Mouse (Mus musculus) kidney, postnatal 0 days (tissue): ENCODE measurements around the gene Gad1. TPM values are rescaled to one million over a fixed set of nuclear protein-coding genes. Genes with fewer than 3 reads are reported as not detected.

Experiments used
- ATAC-seq: fragments of 200-750 bp; cut with Nextera tagmentation; replicated peaks from 2 replicates; pipeline ENCODE4 v1.8.0; 2017; ENCODE audit warnings: low read depth, moderate number of reproducible peaks, moderate TSS enrichment, moderate library complexity; ENCODE audit not compliant: low FRiP score
- DNase-seq: peaks from one replicate; pipeline ENCODE4 v3.0.0-alpha.2; 2016; ENCODE audit warnings: low spot score
- H3K27ac ChIP-seq: fragments of 300-500 bp; sonication (generic); 2 replicates; pipeline ENCODE4 v1.5.1; 2014; ENCODE audit warnings: mild to moderate bottlenecking
- H3K27me3 ChIP-seq: fragments of 300-500 bp; sonication (generic); 2 replicates; pipeline ENCODE4 v1.6.1; 2014; ENCODE audit warnings: low read length, mixed read lengths; ENCODE audit not compliant: insufficient read depth
- H3K36me3 ChIP-seq: fragments of 300-500 bp; sonication (generic); 2 replicates; pipeline ENCODE4 v1.6.1; 2014; ENCODE audit warnings: low read length, mixed read lengths; ENCODE audit not compliant: insufficient read depth
- H3K4me1 ChIP-seq: fragments of 300-500 bp; sonication (generic); replicated peaks from 2 replicates; pipeline ENCODE4 v1.6.1; 2014; ENCODE audit warnings: antibody characterized with exemption, low read length, mixed read lengths; ENCODE audit not compliant: insufficient read depth
- H3K4me2 ChIP-seq: fragments of 300-500 bp; sonication (generic); 2 replicates; pipeline ENCODE4 v1.6.1; 2014; ENCODE audit warnings: mild to moderate bottlenecking, low read length, moderate library complexity, mixed read lengths
- H3K4me3 ChIP-seq: fragments of 300-500 bp; sonication (generic); replicated peaks from 2 replicates; pipeline ENCODE4 v1.5.1; 2014; ENCODE audit warnings: low read depth, low read length
- H3K9ac ChIP-seq: fragments of 300-500 bp; sonication (generic); 2 replicates; pipeline ENCODE4 v1.6.1; 2014; ENCODE audit warnings: low read depth, low read length
- H3K9me3 ChIP-seq: fragments of 300-500 bp; sonication (generic); replicated peaks from 2 replicates; pipeline ENCODE4 v1.6.1; 2016; ENCODE audit warnings: low read length, inconsistent platforms, mixed read lengths
- CTCF ChIP-seq: IDR thresholded peaks from 2 replicates; pipeline ENCODE4 v1.5.1; 2016; ENCODE audit warnings: antibody characterized with exemption, low read depth, mild to moderate bottlenecking, moderate library complexity
- WGBS: fragments of 180-500 bp; shearing (Covaris S2); extraction: QIAGEN DNeasy Blood & Tissue Kit; methylation state at CpG from one replicate; pipeline ENCODE4 v1.1.7; 2014; 5-methylcytosine and 5-hydroxymethylcytosine counted together
- polyA plus RNA-seq: library from polyadenylated mRNA; unstranded; fragments of >200 nt; fragmentation: Nextera tagmentation; extraction: Ambion mirVana; gene quantifications from 2 replicates; pipeline ENCODE4 v1.2.1, GENCODE M21; 2015

The Gad1 gene
- polyA plus RNA-seq, 1 experiment from 2014 or later: 0.25 TPM

DNA sequence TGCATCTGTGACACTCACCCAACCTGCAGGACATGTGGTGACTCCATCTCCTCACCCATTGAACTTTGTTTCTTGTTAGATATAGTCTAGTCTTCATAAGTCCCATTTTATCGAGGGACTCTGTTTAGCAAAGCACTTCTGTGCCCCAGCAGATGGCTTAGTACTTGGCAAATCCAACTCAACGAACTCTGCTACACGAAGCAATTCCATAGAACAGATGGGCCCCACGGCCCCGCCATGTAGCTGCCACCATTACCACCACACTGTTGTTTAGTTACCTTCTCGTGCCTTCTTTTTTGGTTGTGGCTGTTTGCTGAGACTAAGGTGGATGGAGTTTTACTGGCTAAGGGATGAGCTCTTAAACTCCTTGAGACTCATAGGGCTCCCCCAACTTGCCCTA lies 35.3 kb downstream of the Gad1 start:
- WGBS: 91% methylated on average over 6 of the region's 6 CpGs
- TF ChIP-seq CTCF: no peak
- no peak for ATAC-seq
- Histone ChIP-seq H3K9me3 (no peaks in the 10 kb centered on the region), H3K4me1 (no peaks in the 10 kb centered on the region), H3K4me3 (no peak overlapping the region), H3K9ac (no peak overlapping the region), H3K27me3 (no peaks in the 10 kb centered on the region), H3K27ac (no peak overlapping the region), H3K36me3 (no peaks in the 10 kb centered on the region), H3K4me2 (no peak overlapping the region)
- DNase-seq: no peak

- H3K27me3 ChIP-seq: no peaks in the 10 kb centered on the region
- H3K36me3 ChIP-seq: no peaks in the 10 kb centered on the region
- H3K9ac ChIP-seq: no peak overlapping the region
- no peak for ATAC-seq
- TF ChIP-seq CTCF: no peak
- no peak overlapping the region for H3K4me3 ChIP-seq
- no peak for DNase-seq
- H3K4me1 ChIP-seq: no peaks in the 10 kb centered on the region
- 79% methylated on average over 6 of the region's 6 CpGs for WGBS
- no peak overlapping the region for H3K27ac ChIP-seq
- no peaks in the 10 kb centered on the region for H3K9me3 ChIP-seq
- no peak overlapping the region for H3K4me2 ChIP-seq
Measured at GRCm38 (mm10) chr2:70592432-70592831, 39.6 kb downstream of the Gad1 start.

DNA sequence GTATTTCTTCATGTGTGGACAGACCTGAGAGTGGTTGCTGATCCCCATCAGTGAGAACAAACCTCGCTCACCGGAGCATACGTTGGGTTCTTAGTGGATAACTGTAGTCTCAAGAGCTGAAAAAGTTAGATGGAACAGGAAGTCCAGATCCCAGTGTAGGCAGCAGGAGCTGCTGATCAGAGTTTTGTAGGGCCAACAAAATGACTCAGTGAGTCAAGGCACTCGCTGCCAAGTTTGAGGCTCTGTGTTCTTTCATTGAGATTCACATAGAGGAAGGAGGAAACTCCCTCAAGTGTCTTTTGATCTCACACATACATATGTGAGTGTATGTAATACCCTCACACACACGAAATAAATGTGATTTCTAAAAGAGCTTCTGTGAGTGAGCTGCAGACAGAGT lies 40.8 kb downstream of the Gad1 start:
- Histone ChIP-seq H3K4me3 (no peak overlapping the region), H3K36me3 (no peaks in the 10 kb centered on the region), H3K4me2 (no peak overlapping the region), H3K4me1 (no peaks in the 10 kb centered on the region), H3K27ac (no peak overlapping the region), H3K27me3 (no peaks in the 10 kb centered on the region), H3K9me3 (no peaks in the 10 kb centered on the region), H3K9ac (no peak overlapping the region)
- ATAC-seq (no peak), DNase-seq (no peak)
- WGBS: 84% methylated on average over 5 of the region's 5 CpGs
- no peak for TF ChIP-seq CTCF

DNA sequence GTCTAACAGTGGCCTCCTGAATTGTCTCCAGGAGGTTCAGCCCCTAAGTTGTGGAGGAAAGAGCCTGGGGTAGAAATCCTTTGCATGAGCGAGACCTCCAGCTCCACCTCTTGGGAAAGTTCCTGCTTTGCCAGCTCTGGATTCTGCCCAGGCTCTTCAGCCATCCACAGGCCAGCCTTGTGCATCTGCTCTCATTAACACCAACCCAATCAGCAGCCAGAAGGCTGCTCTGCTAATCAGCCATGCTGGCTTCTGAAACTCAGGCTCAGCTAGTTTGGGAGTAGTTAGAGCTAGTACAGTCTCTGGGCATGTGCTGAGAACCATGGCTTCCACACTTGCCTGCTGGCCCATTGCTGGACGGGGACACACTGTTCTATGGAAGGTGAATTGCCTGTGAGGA lies 43.0 kb downstream of the Gad1 start:
- H3K4me2 ChIP-seq: no peak overlapping the region
- ATAC-seq (no peak), DNase-seq (no peak)
- H3K4me1 ChIP-seq: no peaks in the 10 kb centered on the region
- H3K27me3 ChIP-seq: no peaks in the 10 kb centered on the region
- no peaks in the 10 kb centered on the region for H3K9me3 ChIP-seq
- no peak overlapping the region for H3K4me3 ChIP-seq
- H3K36me3 ChIP-seq: no peaks in the 10 kb centered on the region
- H3K27ac ChIP-seq: no peak overlapping the region
- no peak overlapping the region for H3K9ac ChIP-seq
- no peak for TF ChIP-seq CTCF
- WGBS: 87% methylated on average over 2 of the region's 2 CpGs

- Histone ChIP-seq H3K4me3 (no peak overlapping the region), H3K27me3 (no peaks in the 10 kb centered on the region), H3K4me2 (no peak overlapping the region), H3K36me3 (no peaks in the 10 kb centered on the region), H3K4me1 (no peaks in the 10 kb centered on the region), H3K9me3 (no peaks in the 10 kb centered on the region), H3K9ac (no peak overlapping the region), H3K27ac (no peak overlapping the region)
- WGBS: 68% methylated on average over 3 of the region's 3 CpGs
- DNase-seq: no peak
- TF ChIP-seq CTCF: no peak
- no peak for ATAC-seq
Measured at GRCm38 (mm10) chr2:70609769-70610168, 56.9 kb downstream of the Gad1 start.

GRCm38 (mm10) chr2:70614745-70615351 lies 62.0 kb downstream of the Gad1 start:
- ATAC-seq (no peak), DNase-seq (no peak)
- no peak overlapping the region for H3K9ac ChIP-seq
- no peak overlapping the region for H3K4me3 ChIP-seq
- H3K27ac ChIP-seq: no peak overlapping the region
- no peaks in the 10 kb centered on the region for H3K27me3 ChIP-seq
- H3K4me2 ChIP-seq: no peak overlapping the region
- H3K4me1 ChIP-seq: no peaks in the 10 kb centered on the region
- H3K36me3 ChIP-seq: no peaks in the 10 kb centered on the region
- TF ChIP-seq CTCF: no peak
- H3K9me3 ChIP-seq: no peaks in the 10 kb centered on the region
- 75% methylated on average over 7 of the region's 7 CpGs for WGBS

GRCm38 (mm10) chr2:70616076-70616475 lies 63.2 kb downstream of the Gad1 start:
- Histone ChIP-seq H3K27ac (no peak overlapping the region), H3K4me3 (no peak overlapping the region), H3K36me3 (no peaks in the 10 kb centered on the region), H3K9me3 (no peaks in the 10 kb centered on the region), H3K4me1 (no peaks in the 10 kb centered on the region), H3K9ac (no peak overlapping the region), H3K27me3 (no peaks in the 10 kb centered on the region), H3K4me2 (no peak overlapping the region)
- ATAC-seq (no peak), DNase-seq (no peak)
- TF ChIP-seq CTCF: no peak
- 70% methylated on average over 2 of the region's 2 CpGs for WGBS
